In genomic region chr13:120048608-120049007, GRCm38 (mm10) we compare ENCODE assay signal across 29 mouse cellular contexts. TPM values are rescaled to one million over a fixed set of nuclear protein-coding genes. Genes with fewer than 3 reads are reported as not detected.
"Had no signal": no experiment of that assay in that cellular context is flagged by ENCODE, and none has a peak within 500 bp of the region (broad histone marks: within the 10 kb centered on the region; RNA-seq: fewer than 3 reads in every experiment).

No protein-coding gene starts in this region.

RNA-seq across cellular contexts. Expression of gene Gm21188, which starts 3.4 kb away (rescaled TPM):
- total RNA-seq: forebrain, postnatal 0 days had no signal
- polyA plus RNA-seq: cerebellum, adult 2 months; cortical plate, adult 2 months; embryonic facial prominence, embryonic 10.5 days; embryonic facial prominence, embryonic 11.5 days; embryonic facial prominence, embryonic 12.5 days; embryonic facial prominence, embryonic 13.5 days; embryonic facial prominence, embryonic 15.5 days; erythroblast, embryonic 14.5 days; forebrain, embryonic 10.5 days; forebrain, embryonic 11.5 days; forebrain, embryonic 12.5 days; forebrain, embryonic 13.5 days; forebrain, embryonic 14.5 days; forebrain, embryonic 15.5 days; forebrain, embryonic 16.5 days; forebrain, postnatal 0 days had no signal

RNA-seq across cellular contexts. Expression of gene Gm36079, which starts 21.8 kb away (rescaled TPM):
- total RNA-seq: forebrain, postnatal 0 days; gastrocnemius, adult 18-20 months; gastrocnemius, adult 2 months; gastrocnemius, adult 8-10 months; gastrocnemius, postnatal 10 days; gastrocnemius, postnatal 14 days; gastrocnemius, postnatal 25 days; gastrocnemius, postnatal 36 days; gastrocnemius, postnatal 4 days; heart, adult 18-20 months; heart, adult 2 months had no signal
- polyA plus RNA-seq: cerebellum, adult 2 months; cortical plate, adult 2 months; embryonic facial prominence, embryonic 10.5 days; embryonic facial prominence, embryonic 11.5 days; embryonic facial prominence, embryonic 12.5 days; embryonic facial prominence, embryonic 13.5 days; embryonic facial prominence, embryonic 14.5 days; embryonic facial prominence, embryonic 15.5 days; erythroblast, embryonic 14.5 days; forebrain, embryonic 10.5 days; forebrain, embryonic 11.5 days; forebrain, embryonic 12.5 days; forebrain, embryonic 13.5 days; forebrain, embryonic 14.5 days; forebrain, embryonic 15.5 days; forebrain, embryonic 16.5 days; forebrain, postnatal 0 days; frontal cortex, adult 2 months; gonadal fat pad, adult 2 months; heart, adult 2 months had no signal
